ENCODE assay signal across 17 mouse cellular contexts in genomic region chr17:22795213-22795612, GRCm38 (mm10).
DNase-seq lines count a peak whose midpoint lies in the region; ATAC-seq and TF ChIP-seq lines count a peak whose summit lies in the region.
"Had no signal": no experiment of that assay in that cellular context is flagged by ENCODE, and none has a peak within 500 bp of the region (broad histone marks: within the 10 kb centered on the region; RNA-seq: fewer than 3 reads in every experiment).

No protein-coding gene starts in this region.

- TF ChIP-seq POLR2A in kidney, adult 2 months (IDR thresholded peaks at IDR 0.05; ENCODE audit: low read depth, low read length) = no peak

- H3K9me3 ChIP-seq in neural tube, embryonic 11.5 days (ENCODE audit: control insufficient read depth, low read length) = peaks cover 3% of the 10 kb centered on the region; the same call in 1 of the 2 replicates
- H3K9me3 ChIP-seq: liver, embryonic 15.5 days had no signal

- no peak overlapping the region for H3K4me3 ChIP-seq in kidney, adult 2 months (ENCODE audit: insufficient read depth, low read depth, low read length)
- no peak overlapping the region for H3K4me3 ChIP-seq in neural tube, embryonic 11.5 days (ENCODE audit: low read depth, low read length)
- H3K4me3 ChIP-seq: embryonic facial prominence, embryonic 12.5 days; liver, embryonic 15.5 days had no signal

- no peak overlapping the region for H3K4me2 ChIP-seq in neural tube, embryonic 11.5 days (ENCODE audit: low read depth)
- H3K4me2 ChIP-seq: embryonic facial prominence, embryonic 12.5 days; heart, embryonic 11.5 days; hindbrain, embryonic 14.5 days; liver, embryonic 15.5 days had no signal

- WGBS in kidney, adult 2 months = 68% methylated on average over 5 of the region's 5 CpGs
- 65% methylated on average over 5 of the region's 5 CpGs for WGBS in neural tube, embryonic 11.5 days

- peaks cover 3% of the 10 kb centered on the region; the same call in 1 of the 2 replicates for H3K36me3 ChIP-seq in kidney, adult 2 months (ENCODE audit: control insufficient read depth, insufficient read depth, low read length)
- no peaks in the 10 kb centered on the region; the same call in 1 of the 2 replicates for H3K36me3 ChIP-seq in neural tube, embryonic 11.5 days (ENCODE audit: control insufficient read depth, insufficient read depth, low read length)
- H3K36me3 ChIP-seq: liver, embryonic 15.5 days had no signal

- no peaks in the 10 kb centered on the region for H3K4me1 ChIP-seq in kidney, adult 2 months (ENCODE audit: control insufficient read depth, insufficient read depth, low read length)
- no peaks in the 10 kb centered on the region for H3K4me1 ChIP-seq in neural tube, embryonic 11.5 days (ENCODE audit: control insufficient read depth, insufficient read depth, low read length)
- H3K4me1 ChIP-seq: embryonic facial prominence, embryonic 12.5 days; liver, embryonic 15.5 days had no signal

- H3K9ac ChIP-seq in neural tube, embryonic 11.5 days (ENCODE audit: low read length) = no peak overlapping the region
- H3K9ac ChIP-seq: embryonic facial prominence, embryonic 12.5 days; hindbrain, embryonic 14.5 days; liver, embryonic 15.5 days had no signal

- peak; percentile 27; the same call in 1 of the 2 replicates for ATAC-seq in neural tube, embryonic 11.5 days (ENCODE audit: insufficient read depth, low FRiP score, low TSS enrichment)
- ATAC-seq: lung, postnatal 0 days had no signal

- no peaks in the 10 kb centered on the region for H3K27me3 ChIP-seq in kidney, adult 2 months (replicated peaks; ENCODE audit: control insufficient read depth, insufficient read depth, low read length)
- no peaks in the 10 kb centered on the region for H3K27me3 ChIP-seq in neural tube, embryonic 11.5 days (ENCODE audit: control insufficient read depth, insufficient read depth, low read length)
- H3K27me3 ChIP-seq: embryonic facial prominence, embryonic 12.5 days; liver, embryonic 15.5 days had no signal

- no peak overlapping the region for H3K27ac ChIP-seq in kidney, adult 2 months (ENCODE audit: insufficient read depth, low read depth, low read length)
- H3K27ac ChIP-seq in neural tube, embryonic 11.5 days (ENCODE audit: low read depth, low read length) = no peak overlapping the region
- H3K27ac ChIP-seq: embryonic facial prominence, embryonic 12.5 days; hindbrain, embryonic 14.5 days; liver, embryonic 15.5 days had no signal

- no peak for TF ChIP-seq CTCF in kidney, adult 2 months (conservative IDR thresholded peaks at IDR 0.05; ENCODE audit: insufficient read depth, insufficient read length, low read depth, low read length)

- peak; percentile 2 for DNase-seq in kidney, adult 2 months
- no peak for DNase-seq in kidney, adult 11 months
- DNase-seq in neural tube, embryonic 11.5 days (ENCODE audit: low spot score) = no peak
- no peak for DNase-seq in neural tube, embryonic 10.5 days (ENCODE audit: extremely low spot score, low spot score)
- peak; percentile 5 for DNase-seq in gonadal fat pad, adult 2 months (ENCODE audit: low read depth)
- no peak for DNase-seq in testis, postnatal 14 days (ENCODE audit: low spot score)
- DNase-seq in T-cell, adult 2 months (ENCODE audit: low spot score) = no peak
- DNase-seq: adrenal gland, adult 2 months; cerebellum, adult 11-12 months; heart, postnatal 14 days; kidney, adult 8-10 months; thymus, adult 2 months had no signal

Comparison
In these comparisons a context has a peak if more than half of its experiments do, and no peak if none do; other contexts are left out.
1. DNase-seq: peak in kidney, adult 2 months (single experiment) and gonadal fat pad, adult 2 months (single experiment); none in kidney, adult 11 months (single experiment), neural tube, embryonic 11.5 days (single experiment), neural tube, embryonic 10.5 days (single experiment), testis, postnatal 14 days (single experiment) and T-cell, adult 2 months (single experiment).